Mouse (Mus musculus) C2C12 (cell line): ENCODE measurements around the gene Zbed3. TPM values are rescaled to one million over a fixed set of nuclear protein-coding genes. Genes with fewer than 3 reads are reported as not detected.

Experiments
- H3K27me3 ChIP-seq: one replicate; pipeline ENCODE4 v1.6.1; 2011; ENCODE audit not compliant: control insufficient read depth, insufficient read depth, insufficient read length
- H3K36me3 ChIP-seq: one replicate; pipeline ENCODE4 v1.6.1; 2011; ENCODE audit not compliant: control insufficient read depth, insufficient read depth
- H3K4me3 ChIP-seq: one replicate; pipeline ENCODE4 v1.5.1; 2011; ENCODE audit warnings: mild to moderate bottlenecking, control low read depth; ENCODE audit not compliant: poor library complexity, insufficient read depth, severe bottlenecking
- H3K79me2 ChIP-seq: one replicate; pipeline ENCODE4 v1.6.1; 2011; ENCODE audit not compliant: control insufficient read depth, insufficient read depth
- H3K79me3 ChIP-seq: one replicate; pipeline ENCODE4 v1.6.1; 2011; ENCODE audit warnings: low read depth, control low read depth
- H3ac ChIP-seq: one replicate; pipeline ENCODE3; 2011; ENCODE audit warnings: low read depth; ENCODE audit not compliant: control insufficient read depth, insufficient read length
- CEBPB ChIP-seq: IDR thresholded peaks from one replicate; pipeline ENCODE4 v1.6.1; 2011; ENCODE audit warnings: low read depth, mild to moderate bottlenecking, control low read depth, moderate library complexity
- CTCF ChIP-seq: IDR thresholded peaks from one replicate; pipeline ENCODE4 v1.5.1; 2011; ENCODE audit not compliant: control insufficient read depth, insufficient read depth, insufficient read length
- FOSL1 ChIP-seq: IDR thresholded peaks from one replicate; pipeline ENCODE4 v1.8.0; 2011; ENCODE audit warnings: mild to moderate bottlenecking, low read length; ENCODE audit not compliant: poor library complexity, insufficient read depth, severe bottlenecking
- MAX ChIP-seq: IDR thresholded peaks from one replicate; pipeline ENCODE4 v1.6.1; 2011; ENCODE audit warnings: mild to moderate bottlenecking, control low read depth
- MYOD1 ChIP-seq: IDR thresholded peaks from one replicate; pipeline ENCODE4 v1.6.1; 2011; ENCODE audit warnings: low read depth; ENCODE audit not compliant: control insufficient read depth, insufficient read length
- MYOG ChIP-seq: IDR thresholded peaks from one replicate; pipeline ENCODE4 v1.6.1; 2011; ENCODE audit not compliant: control insufficient read depth, insufficient read length; ENCODE audit errors: extremely low read depth
- USF1 ChIP-seq: IDR thresholded peaks from one replicate; pipeline ENCODE4 v1.6.1; 2011; ENCODE audit warnings: low read depth, mild to moderate bottlenecking, control low read depth, moderate library complexity
- long read RNA-seq, 2 experiments: library from polyadenylated mRNA; unstranded; transcript quantifications; one replicate each; pipeline ENCODE4 v2.0.0; 2019 to 2020
- polyA plus RNA-seq: library from polyadenylated mRNA; unstranded; fragments of >200 nt; fragmentation: generic; extraction: Trizol; gene quantifications from one replicate; pipeline ENCODE4 v1.2.1, GENCODE M21; 2012; ENCODE audit warnings: missing spikeins

Zbed3 gene
- polyA plus RNA-seq: 22.6 TPM
- long read RNA-seq, experiment 1, transcript Zbed3-201 (2 exons, 1,894 nt): major isoform, 11 of 12 reads
- long read RNA-seq, experiment 1, partial matches to known transcripts: 1 of 12 reads
- long read RNA-seq, experiment 1, other reads (novel, unspliced or antisense): 0 of 12 reads
- long read RNA-seq, experiment 2, transcript Zbed3-201 (2 exons, 1,894 nt): major isoform, 25 of 26 reads
- long read RNA-seq, experiment 2, partial matches to known transcripts: 0 of 26 reads
- long read RNA-seq, experiment 2, other reads (novel, unspliced or antisense): 1 of 26 reads

DNA sequence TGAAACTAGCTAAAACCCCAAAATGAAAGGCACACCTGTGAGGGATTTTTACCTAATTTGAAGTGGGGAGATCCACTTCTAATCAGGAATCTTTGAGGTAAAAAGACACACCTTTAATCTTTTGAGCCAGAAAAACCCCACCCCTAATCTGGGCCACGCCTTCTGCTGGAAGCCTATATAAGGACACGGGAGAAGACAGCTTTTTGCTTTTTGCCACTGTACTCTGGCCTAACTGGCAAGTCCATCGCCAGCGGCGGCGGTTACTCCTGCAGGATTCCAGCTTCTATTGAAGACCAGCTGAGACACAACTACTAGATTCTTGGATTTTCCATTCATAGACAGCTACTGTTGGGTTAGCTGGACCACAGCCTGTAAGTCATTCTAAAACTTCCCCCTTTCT lies at the start of gene Zbed3:
Zbed3 (plus strand) TSS at position 213 of the 400 bp plus-strand sequence.
- H3ac ChIP-seq: peak within 1 kb of the TSS; percentile 99
- peaks cover 6% of the 10 kb centered on the region for H3K36me3 ChIP-seq
- H3K79me2 ChIP-seq: peaks cover 40% of the 10 kb centered on the region
- peaks cover 23% of the 10 kb centered on the region for H3K79me3 ChIP-seq
- peak within 1 kb of the TSS; percentile 84 for H3K4me3 ChIP-seq
- no peaks in the 10 kb centered on the region for H3K27me3 ChIP-seq
- TF ChIP-seq MAX (no peak), USF1 (no peak), CTCF (no peak)

DNA sequence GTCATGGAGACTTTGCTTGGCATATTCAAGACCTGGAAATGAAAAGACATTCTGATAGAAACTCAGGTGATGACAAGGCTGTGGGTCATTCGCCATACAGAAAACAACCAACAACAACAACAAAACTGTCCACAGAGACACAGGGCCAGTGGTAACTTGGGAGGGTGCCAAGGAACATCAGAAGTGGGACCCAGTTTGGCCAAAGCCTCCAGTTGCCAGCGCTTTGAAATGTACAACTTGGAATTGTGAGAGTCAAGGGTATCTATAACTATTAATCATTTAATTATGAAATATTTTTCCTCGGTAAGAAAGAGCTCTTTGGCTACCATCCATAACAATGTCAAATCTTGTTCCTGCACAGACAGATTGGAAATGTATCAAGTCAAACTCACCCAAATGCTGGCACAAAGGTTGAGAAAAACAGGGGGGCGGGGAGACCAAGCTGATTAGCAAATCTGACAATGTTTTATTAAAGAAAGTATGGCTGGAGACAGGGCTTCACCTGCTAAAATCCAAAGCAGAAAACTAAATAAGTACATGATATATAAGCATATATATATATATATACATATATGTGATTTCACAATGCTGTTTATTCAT lies 44.9 kb upstream of the Zbed3 start:
- no peaks in the 10 kb centered on the region for H3K27me3 ChIP-seq
- H3K4me3 ChIP-seq: no peak overlapping the region
- TF ChIP-seq CTCF: no peak
- TF ChIP-seq MAX: no peak
- no peak for TF ChIP-seq CEBPB
- TF ChIP-seq MYOD1: no peak
- TF ChIP-seq USF1: no peak
- no peak for TF ChIP-seq FOSL1
- no peak for TF ChIP-seq MYOG
- no peaks in the 10 kb centered on the region for H3K79me3 ChIP-seq
- no peaks in the 10 kb centered on the region for H3K79me2 ChIP-seq
- no peak overlapping the region for H3ac ChIP-seq
- no peaks in the 10 kb centered on the region for H3K36me3 ChIP-seq

DNA sequence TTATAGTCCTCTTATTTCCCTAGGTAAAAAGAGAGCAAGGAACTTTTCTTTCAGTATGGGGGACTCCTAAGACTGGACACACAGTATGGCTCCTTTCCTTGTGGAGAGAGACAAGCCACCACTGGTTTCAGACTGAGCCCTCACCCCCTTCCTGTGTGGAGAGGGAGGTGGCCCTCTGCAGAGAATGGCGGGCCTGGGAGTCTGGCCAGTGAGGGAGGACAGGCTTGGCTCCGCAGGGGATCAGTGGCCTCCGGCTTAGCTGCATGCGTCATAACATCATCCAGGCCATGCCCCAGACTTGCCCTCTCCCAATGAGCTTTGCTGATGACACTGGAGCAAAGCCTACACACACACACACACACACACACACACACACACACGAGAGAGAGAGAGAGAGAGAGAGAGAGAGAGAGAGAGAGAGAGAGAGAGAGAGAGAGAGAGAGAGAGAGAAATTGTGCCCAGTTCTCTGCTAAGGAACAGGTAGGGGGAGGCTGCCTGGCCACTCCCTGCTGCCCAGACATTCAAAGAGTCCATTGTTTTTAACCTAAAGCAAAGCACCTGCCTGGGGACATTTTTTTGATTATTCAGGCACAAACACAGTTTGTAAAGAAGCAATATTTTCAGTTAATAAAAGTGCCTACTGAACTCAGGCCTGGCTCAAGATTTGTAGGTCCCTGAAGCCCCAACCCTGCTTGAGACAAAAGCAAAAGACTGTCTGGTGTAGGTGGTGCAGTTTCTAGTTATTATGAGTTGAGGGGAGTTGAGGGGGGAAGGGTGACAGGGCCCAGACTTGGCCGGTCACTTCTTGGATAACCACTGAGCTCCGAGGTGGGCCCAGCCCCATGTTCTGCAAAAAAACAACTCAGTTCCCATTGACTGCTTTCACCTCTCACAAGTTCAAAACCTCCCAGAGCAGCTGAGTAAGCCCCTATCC lies 41.4 kb upstream of the Zbed3 start:
- no peak overlapping the region for H3ac ChIP-seq
- TF ChIP-seq CEBPB: no peak
- TF ChIP-seq USF1: no peak
- TF ChIP-seq FOSL1: no peak
- TF ChIP-seq MAX: no peak
- no peak for TF ChIP-seq MYOG
- TF ChIP-seq MYOD1: no peak
- TF ChIP-seq CTCF: no peak
- no peaks in the 10 kb centered on the region for H3K27me3 ChIP-seq
- no peak overlapping the region for H3K4me3 ChIP-seq
- no peaks in the 10 kb centered on the region for H3K36me3 ChIP-seq
- no peaks in the 10 kb centered on the region for H3K79me2 ChIP-seq
- no peaks in the 10 kb centered on the region for H3K79me3 ChIP-seq

DNA sequence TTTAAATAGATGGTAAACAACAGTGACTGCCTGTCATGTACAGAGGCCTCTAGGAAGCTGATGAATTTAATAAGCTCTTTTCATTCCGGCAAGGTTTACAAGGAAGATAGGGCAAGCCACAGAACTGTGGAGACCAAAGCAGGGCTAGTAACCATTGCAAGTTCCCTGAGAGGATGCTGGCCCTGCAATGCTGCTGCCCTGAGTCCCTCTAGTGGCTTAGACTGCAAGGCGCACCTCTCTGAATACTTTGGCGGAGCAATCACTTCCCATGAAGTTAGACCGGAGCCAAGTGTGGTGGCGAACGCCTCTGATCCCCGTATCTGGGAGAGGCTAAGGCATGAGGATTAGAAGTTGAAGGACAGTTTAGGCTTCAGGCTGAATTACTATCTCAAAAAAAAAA lies 36.4 kb upstream of the Zbed3 start:
- H3K27me3 ChIP-seq: peaks cover 3% of the 10 kb centered on the region
- H3K79me2 ChIP-seq: no peaks in the 10 kb centered on the region
- TF ChIP-seq CTCF: peak; percentile 74
- no peak for TF ChIP-seq USF1
- H3K4me3 ChIP-seq: no peak overlapping the region
- H3K79me3 ChIP-seq: no peaks in the 10 kb centered on the region
- no peaks in the 10 kb centered on the region for H3K36me3 ChIP-seq
- H3ac ChIP-seq: no peak overlapping the region

DNA sequence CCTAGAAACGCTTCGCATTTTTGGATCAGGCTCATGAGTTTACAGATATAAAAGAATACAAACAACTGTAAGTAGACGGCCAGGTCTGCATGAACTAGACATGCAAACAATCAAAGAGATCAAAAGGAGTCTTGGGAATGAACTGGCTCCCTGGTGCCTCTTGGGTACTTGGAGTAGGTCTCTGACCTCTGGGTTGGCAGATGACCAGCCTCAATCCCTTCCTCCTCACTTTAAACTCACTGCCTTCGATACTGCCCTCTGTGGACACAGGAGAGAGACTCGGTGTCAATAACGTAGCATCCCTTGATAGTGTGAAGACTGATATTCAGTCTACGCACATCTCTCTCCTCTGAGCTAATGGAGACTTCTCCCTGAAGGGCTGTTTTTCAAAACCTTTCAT lies 35.4 kb upstream of the Zbed3 start:
- H3K4me3 ChIP-seq: no peak overlapping the region
- peaks cover 3% of the 10 kb centered on the region for H3K27me3 ChIP-seq
- H3K36me3 ChIP-seq: no peaks in the 10 kb centered on the region
- TF ChIP-seq MYOG: no peak
- TF ChIP-seq CTCF: no peak
- TF ChIP-seq MYOD1: no peak
- no peak for TF ChIP-seq MAX
- no peak for TF ChIP-seq CEBPB
- no peak for TF ChIP-seq USF1
- TF ChIP-seq FOSL1: no peak
- H3ac ChIP-seq: no peak overlapping the region
- no peaks in the 10 kb centered on the region for H3K79me3 ChIP-seq
- H3K79me2 ChIP-seq: no peaks in the 10 kb centered on the region

DNA sequence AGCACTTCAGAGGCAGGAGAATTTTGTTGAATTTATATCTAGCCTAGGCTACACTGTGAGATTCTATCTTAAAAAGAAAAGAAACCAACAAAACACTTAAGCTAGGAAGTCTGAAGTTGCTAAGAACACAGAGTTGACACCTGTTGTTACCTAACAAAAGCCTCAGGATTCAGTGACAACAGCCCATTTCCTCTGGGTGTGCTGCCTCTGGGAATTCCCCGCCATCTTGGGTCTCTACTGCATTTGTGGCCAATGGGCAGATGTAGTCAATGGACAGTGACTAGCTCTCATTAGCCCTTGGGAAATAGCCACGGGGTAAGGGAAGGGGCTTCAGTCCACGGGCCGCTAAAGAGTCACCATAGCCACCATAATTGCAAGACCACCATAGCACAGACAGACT lies 31.4 kb upstream of the Zbed3 start:
- no peaks in the 10 kb centered on the region for H3K36me3 ChIP-seq
- H3K27me3 ChIP-seq: peaks cover 3% of the 10 kb centered on the region
- H3K79me3 ChIP-seq: no peaks in the 10 kb centered on the region
- no peak for TF ChIP-seq USF1
- TF ChIP-seq MYOD1: no peak
- no peak for TF ChIP-seq MYOG
- no peak for TF ChIP-seq MAX
- no peaks in the 10 kb centered on the region for H3K79me2 ChIP-seq
- H3ac ChIP-seq: no peak overlapping the region
- no peak overlapping the region for H3K4me3 ChIP-seq
